Mouse (Mus musculus) cerebellum, postnatal 14 days (tissue): ENCODE results near the gene Kcnj1.

Source experiments
- DNase-seq, 2 experiments: peaks; one replicate each; pipeline ENCODE4 v3.0.0; 2021; ENCODE audit warnings: mixed read lengths in 2 of 2

Gene Kcnj1

GRCm38 (mm10) chr9:32400212-32400611 lies 27.9 kb downstream of the Kcnj1 start:
- DNase-seq, result no peak

DNA sequence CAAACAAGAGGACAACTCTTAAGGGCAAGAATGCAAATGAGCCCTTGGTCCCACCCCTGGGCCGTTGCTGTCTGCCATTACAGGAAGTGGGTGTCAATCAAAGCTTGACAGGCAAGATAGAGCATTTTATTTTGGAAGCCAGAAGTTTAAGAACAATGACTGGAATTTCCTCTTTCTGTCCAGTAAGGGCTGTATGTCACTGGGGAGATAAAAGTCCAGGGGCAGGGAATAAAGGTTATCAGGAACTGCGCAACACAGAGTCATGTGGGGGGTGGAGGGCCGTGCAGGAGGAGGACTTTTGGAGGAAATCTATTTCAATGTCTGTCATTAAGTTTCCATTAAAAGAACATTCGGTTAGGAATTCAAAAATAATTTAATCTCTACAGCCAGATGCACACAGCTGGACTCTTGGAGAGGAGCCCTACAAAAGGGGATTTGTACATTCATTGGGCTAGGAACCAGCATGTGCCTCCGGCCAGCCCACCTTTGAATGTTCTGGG lies 28.4 kb downstream of the Kcnj1 start:
- DNase-seq, result no peak

- peak; percentile 83 for DNase-seq
Measured at GRCm38 (mm10) chr9:32405191-32405925, 33.1 kb downstream of the Kcnj1 start.

- DNase-seq, result no peak
Measured at GRCm38 (mm10) chr9:32408730-32409059, 36.4 kb downstream of the Kcnj1 start.

DNA sequence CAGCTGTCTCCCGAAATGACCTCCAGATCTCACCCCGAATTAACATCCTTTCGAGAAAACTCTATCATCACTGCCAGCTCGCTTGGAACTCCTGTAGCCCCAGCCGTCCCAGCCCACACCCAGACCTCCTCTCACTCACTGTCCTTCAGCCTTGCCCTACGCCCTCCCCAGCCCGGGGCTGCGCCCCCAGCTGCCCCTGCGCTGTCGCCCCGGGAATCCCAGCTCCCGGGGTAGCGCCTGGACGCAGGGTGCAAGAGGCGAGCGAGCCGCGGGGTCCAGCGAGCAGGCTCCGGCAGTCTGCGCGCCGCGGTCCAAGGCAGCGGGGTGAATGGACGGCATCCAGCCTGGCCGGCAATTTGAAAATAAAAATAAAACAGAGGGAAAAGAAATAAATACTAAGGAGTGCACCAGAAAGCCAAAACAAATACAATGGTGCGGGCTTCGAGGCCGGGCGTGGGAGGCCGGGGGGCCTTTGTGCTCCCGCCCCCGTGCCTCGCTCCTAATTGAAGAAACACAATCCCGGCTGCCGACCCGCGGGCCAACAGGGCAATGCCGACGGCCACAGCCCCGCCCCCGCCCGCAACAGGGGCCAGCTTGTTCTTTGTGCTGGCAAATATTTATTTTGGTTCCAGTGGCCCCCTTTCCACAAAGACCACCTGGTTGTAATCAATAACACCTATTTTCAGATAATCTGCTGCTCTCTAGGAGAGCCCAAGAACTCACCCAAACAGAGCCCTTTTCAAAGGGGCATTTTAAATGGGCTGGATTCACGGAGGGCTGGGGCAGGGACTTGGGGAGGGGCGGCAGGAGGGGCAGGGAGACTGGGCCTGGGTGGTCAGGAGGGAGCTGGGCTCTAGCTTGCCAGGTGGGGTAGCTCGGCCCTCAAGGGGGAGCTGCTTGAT lies 37.0 kb downstream of the Kcnj1 start:
- peak; percentile 20 to 28 for DNase-seq

DNA sequence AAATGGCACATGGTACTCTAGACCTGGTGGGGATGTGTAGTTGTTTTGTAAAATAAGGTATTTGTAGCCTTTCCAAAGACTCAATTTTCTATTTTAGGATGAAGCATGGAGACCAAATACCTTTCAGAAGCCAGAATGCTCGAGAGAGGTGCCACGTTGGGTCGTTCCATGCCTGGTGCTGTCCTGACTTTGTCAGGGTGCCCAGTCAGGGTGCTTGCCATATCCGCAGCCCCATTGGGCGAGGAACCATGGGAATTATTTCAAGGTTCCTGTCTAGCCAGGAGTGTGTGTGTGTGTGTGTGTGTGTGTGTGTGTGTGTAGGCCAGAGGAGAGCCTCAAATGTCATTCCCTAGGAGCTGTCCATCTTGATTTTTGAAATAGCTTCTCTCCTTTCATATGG lies 38.4 kb downstream of the Kcnj1 start:
- DNase-seq, result no peak

GRCm38 (mm10) chr9:32411507-32411906 lies 39.2 kb downstream of the Kcnj1 start:
- DNase-seq, result no peak

DNA sequence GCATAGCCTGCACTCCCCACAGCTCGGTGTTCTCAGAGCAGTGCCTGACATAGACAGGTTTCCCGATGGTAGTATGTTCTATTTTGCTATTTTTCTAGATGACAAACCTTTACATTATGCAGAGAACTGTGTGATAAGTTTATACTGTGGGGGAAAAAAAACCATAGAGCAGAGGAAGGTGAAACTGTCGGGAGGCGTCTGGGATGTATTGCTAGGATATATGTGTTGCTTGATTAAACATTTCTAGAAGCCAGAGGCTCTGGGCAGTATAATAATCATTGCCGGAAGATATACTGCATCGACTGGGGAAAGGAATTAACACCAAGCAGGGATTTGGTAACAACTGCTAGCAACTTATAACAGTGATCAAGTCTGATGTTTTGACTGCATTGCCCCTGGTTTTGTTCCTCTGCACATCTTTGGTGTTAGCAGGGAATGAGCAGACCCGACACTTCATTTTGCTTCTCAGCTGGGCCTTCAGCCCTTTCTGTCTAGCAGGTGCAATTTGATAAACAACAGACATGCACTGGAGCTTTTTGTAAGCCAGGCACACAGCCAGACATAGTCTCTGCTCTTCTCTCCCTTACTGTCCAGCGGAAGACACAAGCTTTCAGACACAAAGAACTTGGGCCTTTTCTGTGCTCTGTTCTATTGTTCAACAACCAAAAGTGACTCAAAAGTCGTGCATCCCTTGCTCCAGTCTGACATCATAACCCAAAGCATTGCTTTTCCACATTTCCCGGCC lies 40.7 kb downstream of the Kcnj1 start:
- no peak for DNase-seq

DNA sequence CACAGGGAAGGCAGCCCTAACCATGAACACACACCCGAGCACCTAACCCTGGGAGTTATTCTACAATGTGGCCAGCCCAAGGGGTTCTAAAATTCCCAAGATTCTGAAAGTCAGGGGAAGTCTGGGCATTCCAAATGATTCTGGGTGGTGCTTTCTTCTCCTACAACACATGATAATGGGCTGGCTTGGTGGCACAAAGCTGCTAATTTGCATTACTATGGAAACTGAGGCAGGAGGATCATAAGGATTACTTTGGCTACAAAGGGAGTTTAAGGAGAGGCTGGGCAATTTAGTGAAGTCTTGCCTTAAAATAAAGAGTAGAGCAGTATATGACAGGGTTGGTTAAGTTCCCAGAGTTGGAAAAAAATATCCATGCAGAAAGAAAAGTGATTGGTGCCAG lies 42.7 kb downstream of the Kcnj1 start:
- DNase-seq, result no peak

DNA sequence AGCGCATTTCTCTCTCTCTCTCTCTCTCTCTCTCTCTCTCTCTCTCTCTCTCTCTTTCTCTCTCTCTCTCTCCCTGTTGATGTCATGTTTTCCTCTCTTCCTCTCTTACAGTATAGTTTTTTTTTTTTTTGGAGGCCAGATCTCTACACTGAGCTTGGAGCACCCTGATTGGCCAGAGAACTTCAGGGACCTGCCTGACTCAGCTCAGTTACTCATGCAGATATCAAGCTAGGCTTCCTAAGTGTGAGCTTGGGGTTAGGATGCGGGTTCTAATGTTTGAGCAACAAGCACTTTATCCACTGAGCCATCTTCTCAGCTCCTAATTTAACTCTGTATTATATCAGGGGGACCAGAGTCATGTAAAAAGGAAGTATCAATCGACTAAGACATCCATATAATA lies 43.7 kb downstream of the Kcnj1 start:
- no peak for DNase-seq

GRCm38 (mm10) chr9:32417466-32418116 lies 45.3 kb downstream of the Kcnj1 start:
- no peak for DNase-seq

GRCm38 (mm10) chr9:32420711-32421110 lies 48.4 kb downstream of the Kcnj1 start:
- no peak for DNase-seq

DNA sequence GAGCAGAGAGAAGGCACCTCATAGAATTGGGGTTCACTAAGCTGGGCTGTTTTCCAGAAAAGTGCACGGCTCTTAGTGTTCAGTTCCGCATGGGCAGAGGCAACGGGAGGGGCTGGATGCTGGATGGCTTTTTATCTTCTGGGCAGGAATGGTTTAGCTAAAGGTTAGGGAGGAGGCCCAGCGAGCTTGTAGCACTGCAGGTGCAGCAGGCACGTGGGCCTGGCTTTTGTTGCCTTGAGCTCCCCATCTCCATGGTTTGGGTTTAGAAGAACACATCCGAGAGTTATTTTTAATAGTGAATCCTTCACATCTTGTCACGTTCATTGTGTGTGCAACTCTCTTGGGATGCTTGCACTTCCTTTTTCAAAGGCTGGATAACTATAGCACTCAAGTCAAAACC lies 53.0 kb downstream of the Kcnj1 start:
- DNase-seq, result no peak

DNA sequence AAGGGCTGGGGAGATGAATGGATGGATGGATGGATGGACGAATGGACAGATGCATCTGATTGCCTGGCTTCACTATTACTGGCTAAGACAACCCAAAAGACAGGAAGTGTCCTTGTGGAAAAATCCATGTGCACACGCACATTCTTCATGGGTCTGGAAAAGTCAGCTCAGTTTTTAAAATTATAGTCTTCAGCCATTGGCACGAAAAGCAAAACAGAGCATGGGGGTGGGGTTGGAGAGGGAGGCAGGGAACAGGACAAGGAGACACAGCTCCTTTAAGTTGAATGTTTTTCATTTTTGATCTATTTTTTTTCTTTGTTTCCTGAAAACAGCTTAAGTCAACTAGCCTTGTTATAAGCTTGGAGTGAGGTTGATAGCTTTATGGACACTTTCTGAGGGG lies 58.8 kb downstream of the Kcnj1 start:
- no peak for DNase-seq

DNA sequence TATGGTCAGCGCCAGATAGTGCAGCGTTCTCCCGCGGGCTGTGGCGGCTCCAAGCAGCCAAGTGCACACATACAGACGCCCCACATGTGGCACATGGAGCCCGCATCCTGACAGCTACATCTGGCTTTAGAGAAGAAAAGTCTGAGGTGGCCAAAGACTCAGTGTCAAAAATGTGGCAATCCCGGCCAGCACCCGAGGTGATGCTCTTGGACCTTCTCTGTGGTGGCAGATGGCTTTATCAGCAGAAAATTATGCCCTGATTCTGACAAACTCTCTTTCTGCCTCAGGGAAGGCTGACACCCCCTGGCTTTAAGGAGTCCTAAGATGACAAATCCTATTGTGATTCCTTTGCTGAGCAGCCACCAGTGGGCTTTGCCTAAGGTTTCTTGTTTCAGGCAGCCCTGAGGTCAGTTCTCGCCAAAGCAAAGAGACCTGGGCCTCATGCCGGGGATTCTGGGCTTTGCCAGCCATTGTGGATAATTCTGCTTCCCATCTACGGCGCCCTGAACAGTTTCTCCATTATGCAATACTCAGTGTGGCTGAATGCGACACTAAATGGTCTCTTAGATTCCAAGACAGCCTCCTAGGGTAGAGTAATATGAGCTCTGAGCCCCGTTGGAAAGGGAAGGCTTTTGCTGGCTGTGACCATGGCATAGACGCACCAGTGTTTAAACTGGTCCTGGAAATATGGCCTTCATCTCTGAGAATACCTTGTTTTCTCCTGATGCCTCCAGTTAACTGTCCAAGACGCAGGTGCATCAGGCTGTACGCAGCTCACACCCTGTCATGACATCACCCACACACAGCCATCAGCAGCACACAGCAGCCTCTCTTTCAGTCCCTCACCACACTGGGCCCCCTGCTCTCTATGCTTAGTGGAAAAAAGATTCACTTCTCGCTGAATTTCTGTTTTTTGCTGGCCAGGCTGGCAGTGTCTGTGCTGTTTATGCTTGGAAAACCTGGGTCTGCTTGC lies 62.2 kb downstream of the Kcnj1 start:
- DNase-seq, result peak; percentile 50 to 63

- no peak for DNase-seq
Measured at GRCm38 (mm10) chr9:32443115-32443514, 70.8 kb downstream of the Kcnj1 start.

DNA sequence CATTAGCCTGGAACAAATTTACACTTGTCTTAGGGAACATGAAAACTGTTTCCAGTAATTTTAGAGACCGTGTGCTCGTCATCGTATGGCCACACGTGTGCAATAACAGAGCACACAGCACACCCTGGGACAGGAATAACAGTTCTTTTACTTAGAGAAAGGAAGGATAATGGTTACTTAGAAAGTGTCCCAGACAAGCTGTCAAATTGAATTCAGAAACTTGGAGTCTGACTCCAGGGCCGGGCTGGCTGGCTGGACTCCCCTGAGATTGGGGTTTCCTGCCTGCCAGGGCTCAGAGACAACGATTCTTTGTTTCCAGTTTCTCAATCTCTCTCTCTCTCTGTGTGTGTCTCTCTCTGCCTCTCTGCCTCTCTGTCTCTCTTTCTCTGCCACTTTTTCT lies 71.5 kb downstream of the Kcnj1 start:
- no peak for DNase-seq

- no peak for DNase-seq
Measured at GRCm38 (mm10) chr9:32444453-32445201, 72.3 kb downstream of the Kcnj1 start.

DNA sequence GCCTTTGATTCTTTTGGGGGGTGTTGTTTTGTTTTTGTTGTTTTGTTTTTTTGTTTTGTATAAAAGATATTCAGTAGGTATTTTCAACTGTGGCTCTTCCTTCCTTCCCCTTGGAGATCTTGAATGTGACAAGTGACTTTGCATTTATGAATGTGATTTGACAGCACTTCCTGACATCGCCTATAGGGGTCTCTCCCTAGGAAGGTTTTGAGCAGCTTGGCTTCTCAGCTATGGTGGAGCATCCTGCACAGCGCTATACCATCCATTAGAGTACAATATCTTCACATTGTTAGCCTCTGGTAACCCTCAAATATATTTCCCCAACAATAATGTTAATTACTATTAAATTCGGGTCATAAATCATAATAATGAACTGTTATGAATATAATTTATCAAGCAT lies 73.5 kb downstream of the Kcnj1 start:
- DNase-seq, result peak in 1 of 2 experiments; percentile 18

DNA sequence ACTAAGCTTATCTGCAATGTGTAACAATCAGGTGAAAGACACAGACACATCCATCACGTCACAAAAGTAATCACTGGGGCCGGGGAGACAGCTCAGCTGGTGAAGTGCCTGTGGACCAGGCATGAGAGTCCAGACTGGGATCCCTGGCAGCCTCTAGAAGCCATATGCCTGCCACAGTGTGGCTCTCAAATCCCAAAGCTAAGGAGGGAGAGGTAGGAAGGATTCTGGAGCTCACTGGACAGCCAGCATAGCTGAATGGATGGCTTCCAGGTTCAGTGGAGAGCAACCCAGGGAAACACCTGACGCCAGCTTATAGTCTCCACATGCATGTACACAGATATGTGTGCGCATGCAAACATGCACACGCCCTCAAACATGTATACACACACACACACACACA lies 76.5 kb downstream of the Kcnj1 start:
- peak; percentile 41 to 63 for DNase-seq
